Mouse (Mus musculus) regulatory T cell (primary cell): Measurements from ENCODE around the gene Ifitm10.

ENCODE experiments used
- in situ Hi-C: fragments of 300-600 bp; cut with MboI, MseI; formaldehyde crosslinking; loops from one replicate; pipeline ENCODE4 v1.15.1; 2025; ENCODE audit warnings: high pct_unique_total_duplicates

Gene Ifitm10

GRCm38 (mm10) chr7:142389961-142390650 lies 16.6 kb upstream of the Ifitm10 start:
- in situ Hi-C loops, result loop anchor here (5.0 kb wide), 2 partner anchors 48 to 72 kb away; partner anchors contain the start of gene Lsp1

- in situ Hi-C loops, result loop anchor here (5.0 kb wide), 2 partner anchors 46 to 74 kb away; partner anchors contain the start of gene Lsp1
Measured at GRCm38 (mm10) chr7:142388740-142389139, 15.2 kb upstream of the Ifitm10 start.

- in situ Hi-C loops, result loop anchor here (5.0 kb wide), 2 partner anchors 46 to 74 kb away; partner anchors contain the start of gene Lsp1
Measured at GRCm38 (mm10) chr7:142388198-142388597, 14.6 kb upstream of the Ifitm10 start.

- in situ Hi-C loops, result loop anchor here (5.0 kb wide), 2 partner anchors 45 to 75 kb away; partner anchors contain the start of gene Lsp1
Measured at GRCm38 (mm10) chr7:142387419-142388148, 14.0 kb upstream of the Ifitm10 start, which contains the start of gene Ctsd. Ctsd (minus strand) TSS chr7:142388038.

GRCm38 (mm10) chr7:142386621-142387201 lies 13.2 kb upstream of the Ifitm10 start:
- in situ Hi-C loops, result loop anchor here (5.0 kb wide), 2 partner anchors 44 to 76 kb away; partner anchors contain the start of gene Lsp1

- in situ Hi-C loops, result loop anchor here (5.0 kb wide), 2 partner anchors 44 to 76 kb away; partner anchors contain the start of gene Lsp1
Measured at GRCm38 (mm10) chr7:142385742-142386403, 12.3 kb upstream of the Ifitm10 start.

- in situ Hi-C loops, result no loop called here
Measured at GRCm38 (mm10) chr7:142384306-142384705, 10.8 kb upstream of the Ifitm10 start.

- in situ Hi-C loops, result no loop called here
Measured at GRCm38 (mm10) chr7:142382567-142382966, 9.0 kb upstream of the Ifitm10 start, which contains the start of gene Gm49369. Gm49369 (minus strand) TSS chr7:142382667.

- in situ Hi-C loops, result no loop called here
Measured at GRCm38 (mm10) chr7:142381175-142381574, 7.6 kb upstream of the Ifitm10 start.

GRCm38 (mm10) chr7:142379186-142379585 lies 5.6 kb upstream of the Ifitm10 start:
- in situ Hi-C loops, result no loop called here

- in situ Hi-C loops, result no loop called here
Measured at GRCm38 (mm10) chr7:142377233-142377925, 3.8 kb upstream of the Ifitm10 start.

- in situ Hi-C loops, result no loop called here
Measured at GRCm38 (mm10) chr7:142376096-142376495, 2.5 kb upstream of the Ifitm10 start.

GRCm38 (mm10) chr7:142375261-142375724 lies 1.7 kb upstream of the Ifitm10 start:
- in situ Hi-C loops, result no loop called here

- in situ Hi-C loops, result no loop called here
Measured at GRCm38 (mm10) chr7:142374413-142375015, 961 bp upstream of the Ifitm10 start.

GRCm38 (mm10) chr7:142373039-142373438 lies 514 bp downstream of the Ifitm10 start:
- in situ Hi-C loops, result no loop called here

- in situ Hi-C loops, result no loop called here
Measured at GRCm38 (mm10) chr7:142371768-142372661, 1.5 kb downstream of the Ifitm10 start.

- in situ Hi-C loops, result no loop called here
Measured at GRCm38 (mm10) chr7:142371398-142371767, 2.2 kb downstream of the Ifitm10 start.

- in situ Hi-C loops, result no loop called here
Measured at GRCm38 (mm10) chr7:142370937-142371336, 2.6 kb downstream of the Ifitm10 start.

GRCm38 (mm10) chr7:142369820-142370219 lies 3.7 kb downstream of the Ifitm10 start:
- in situ Hi-C loops, result no loop called here
